Mouse (Mus musculus) kidney, postnatal 0 days (tissue): Measurements from ENCODE around the gene Stmn3. TPM values are rescaled to one million over a fixed set of nuclear protein-coding genes. Genes with fewer than 3 reads are reported as not detected.

Source experiments
- ATAC-seq: fragments of 200-750 bp; cut with Nextera tagmentation; replicated peaks from 2 replicates; pipeline ENCODE4 v1.8.0; 2017; ENCODE audit warnings: low read depth, moderate number of reproducible peaks, moderate TSS enrichment, moderate library complexity; ENCODE audit not compliant: low FRiP score
- DNase-seq: peaks from one replicate; pipeline ENCODE4 v3.0.0-alpha.2; 2016; ENCODE audit warnings: low spot score
- H3K27ac ChIP-seq: fragments of 300-500 bp; sonication (generic); 2 replicates; pipeline ENCODE4 v1.5.1; 2014; ENCODE audit warnings: mild to moderate bottlenecking
- H3K27me3 ChIP-seq: fragments of 300-500 bp; sonication (generic); 2 replicates; pipeline ENCODE4 v1.6.1; 2014; ENCODE audit warnings: low read length, mixed read lengths; ENCODE audit not compliant: insufficient read depth
- H3K36me3 ChIP-seq: fragments of 300-500 bp; sonication (generic); 2 replicates; pipeline ENCODE4 v1.6.1; 2014; ENCODE audit warnings: low read length, mixed read lengths; ENCODE audit not compliant: insufficient read depth
- H3K4me1 ChIP-seq: fragments of 300-500 bp; sonication (generic); replicated peaks from 2 replicates; pipeline ENCODE4 v1.6.1; 2014; ENCODE audit warnings: antibody characterized with exemption, low read length, mixed read lengths; ENCODE audit not compliant: insufficient read depth
- H3K4me2 ChIP-seq: fragments of 300-500 bp; sonication (generic); 2 replicates; pipeline ENCODE4 v1.6.1; 2014; ENCODE audit warnings: mild to moderate bottlenecking, low read length, moderate library complexity, mixed read lengths
- H3K4me3 ChIP-seq: fragments of 300-500 bp; sonication (generic); replicated peaks from 2 replicates; pipeline ENCODE4 v1.5.1; 2014; ENCODE audit warnings: low read depth, low read length
- H3K9ac ChIP-seq: fragments of 300-500 bp; sonication (generic); 2 replicates; pipeline ENCODE4 v1.6.1; 2014; ENCODE audit warnings: low read depth, low read length
- H3K9me3 ChIP-seq: fragments of 300-500 bp; sonication (generic); replicated peaks from 2 replicates; pipeline ENCODE4 v1.6.1; 2016; ENCODE audit warnings: low read length, inconsistent platforms, mixed read lengths
- CTCF ChIP-seq: IDR thresholded peaks from 2 replicates; pipeline ENCODE4 v1.5.1; 2016; ENCODE audit warnings: antibody characterized with exemption, low read depth, mild to moderate bottlenecking, moderate library complexity
- WGBS: fragments of 180-500 bp; shearing (Covaris S2); extraction: QIAGEN DNeasy Blood & Tissue Kit; methylation state at CpG from one replicate; pipeline ENCODE4 v1.1.7; 2014; 5-methylcytosine and 5-hydroxymethylcytosine counted together
- polyA plus RNA-seq: library from polyadenylated mRNA; unstranded; fragments of >200 nt; fragmentation: Nextera tagmentation; extraction: Ambion mirVana; gene quantifications from 2 replicates; pipeline ENCODE4 v1.2.1, GENCODE M21; 2015

The Stmn3 gene
- 0.24 and 0.66 TPM in 2 replicates for polyA plus RNA-seq

DNA sequence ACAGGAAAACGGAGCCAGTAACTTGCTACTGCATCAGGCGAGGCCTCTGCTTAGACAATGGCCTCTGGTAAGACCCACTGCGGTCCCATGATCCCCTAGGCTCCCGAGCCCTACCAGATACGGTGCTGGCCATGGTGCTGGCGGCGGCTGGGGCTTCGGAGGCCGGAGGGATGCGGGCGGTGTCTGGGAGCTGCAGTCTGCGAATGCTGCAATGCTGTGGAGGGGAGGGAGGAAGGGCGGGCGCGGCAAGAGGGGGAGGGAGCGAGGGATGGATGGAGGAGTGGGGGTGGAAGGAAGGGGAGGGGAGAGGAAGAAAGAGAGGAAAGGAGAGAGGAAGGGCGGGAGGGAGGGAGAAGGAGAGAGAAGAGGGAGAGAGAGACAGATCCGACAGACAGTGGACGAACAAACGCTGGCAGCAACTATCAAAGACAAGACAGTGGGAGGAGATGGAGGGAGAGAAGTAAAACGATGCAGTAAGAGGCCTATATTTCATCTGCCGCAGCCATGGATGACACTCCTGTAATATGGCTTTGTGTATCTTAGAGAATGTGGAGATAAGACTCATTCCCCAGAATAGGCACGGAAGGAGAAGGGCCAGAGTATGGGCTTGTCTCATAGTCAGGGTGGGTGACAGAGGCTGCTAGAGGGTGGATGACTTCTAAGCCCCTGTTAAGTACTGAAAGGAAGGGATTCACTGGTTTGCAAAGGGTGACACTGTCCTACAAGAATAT lies at the start of gene Stmn3:
Stmn3 (minus strand) TSS at position 421 of the 731 bp plus-strand sequence.
- 6% methylated on average over 21 of the region's 23 CpGs for WGBS
- ATAC-seq, result peak; percentile 77; the same call in 1 of the 2 replicates
- TF ChIP-seq CTCF, result no peak
- no peak within 1 kb of the TSS for H3K27ac ChIP-seq
- no peaks in the 10 kb centered on the region for H3K9me3 ChIP-seq
- H3K36me3 ChIP-seq, result no peaks in the 10 kb centered on the region
- peaks cover 3% of the 10 kb centered on the region; the same call in 1 of the 2 replicates for H3K4me1 ChIP-seq
- H3K4me3 ChIP-seq, result no peak within 1 kb of the TSS
- H3K4me2 ChIP-seq, result peak within 1 kb of the TSS; percentile 33
- H3K9ac ChIP-seq, result no peak within 1 kb of the TSS
- H3K27me3 ChIP-seq, result peaks cover 15% of the 10 kb centered on the region
- DNase-seq, result peak; percentile 86

DNA sequence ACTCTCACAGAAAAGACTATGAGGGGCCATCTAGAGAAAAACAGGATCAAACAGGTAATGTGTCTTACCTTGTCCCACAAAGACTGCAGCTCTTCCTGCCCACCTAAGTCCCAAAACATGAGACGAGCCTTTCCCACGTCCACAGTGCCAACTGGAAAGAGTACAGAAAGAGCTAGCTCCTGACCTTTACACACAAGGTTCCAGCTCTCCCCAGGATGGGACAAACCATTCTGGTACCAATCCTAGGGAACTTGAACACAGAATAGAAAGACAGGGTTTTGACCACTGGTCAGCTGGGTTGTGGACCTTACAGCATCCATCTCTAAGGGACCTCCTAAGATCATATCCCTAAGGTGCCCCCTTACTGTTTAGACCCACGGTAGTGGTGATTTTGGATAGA lies 49.6 kb upstream of the Stmn3 start:
- Histone ChIP-seq H3K9me3 (no peaks in the 10 kb centered on the region), H3K4me2 (peak overlapping the region; percentile 81), H3K27ac (no peak overlapping the region), H3K4me1 (peaks cover 15% of the 10 kb centered on the region), H3K36me3 (peaks cover 28% of the 10 kb centered on the region), H3K27me3 (no peaks in the 10 kb centered on the region), H3K4me3 (peak overlapping the region; percentile 87), H3K9ac (peak overlapping the region; percentile 87)
- DNase-seq (no peak), ATAC-seq (no peak)
- 69% methylated on average over 3 of the region's 3 CpGs for WGBS
- TF ChIP-seq CTCF, result no peak

DNA sequence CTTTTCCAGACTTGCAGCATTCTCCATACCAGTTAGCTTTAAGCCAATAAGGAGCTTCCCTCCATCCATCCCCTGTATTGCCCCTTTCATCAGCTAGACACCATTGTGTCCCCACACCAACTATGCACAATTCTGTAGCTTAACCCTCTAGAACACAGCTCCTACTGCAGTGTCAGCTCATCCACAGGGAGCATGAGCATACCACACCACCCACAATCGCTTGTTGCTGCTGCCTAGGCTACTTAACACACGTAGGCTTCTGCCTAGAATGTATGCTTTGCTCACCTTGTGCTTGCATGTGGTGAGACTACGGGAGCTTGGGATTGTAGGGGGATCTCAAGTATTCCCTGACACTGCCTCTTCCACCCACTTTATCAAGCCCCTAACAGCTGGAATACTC lies 42.5 kb upstream of the Stmn3 start:
- Histone ChIP-seq H3K4me3 (no peak overlapping the region), H3K27me3 (no peaks in the 10 kb centered on the region), H3K9ac (no peak overlapping the region), H3K4me2 (no peak overlapping the region), H3K36me3 (peaks cover 54% of the 10 kb centered on the region), H3K27ac (no peak overlapping the region), H3K4me1 (no peaks in the 10 kb centered on the region), H3K9me3 (no peaks in the 10 kb centered on the region)
- 87% methylated on average over 3 of the region's 3 CpGs for WGBS
- ATAC-seq (no peak), DNase-seq (no peak)
- TF ChIP-seq CTCF, result no peak

DNA sequence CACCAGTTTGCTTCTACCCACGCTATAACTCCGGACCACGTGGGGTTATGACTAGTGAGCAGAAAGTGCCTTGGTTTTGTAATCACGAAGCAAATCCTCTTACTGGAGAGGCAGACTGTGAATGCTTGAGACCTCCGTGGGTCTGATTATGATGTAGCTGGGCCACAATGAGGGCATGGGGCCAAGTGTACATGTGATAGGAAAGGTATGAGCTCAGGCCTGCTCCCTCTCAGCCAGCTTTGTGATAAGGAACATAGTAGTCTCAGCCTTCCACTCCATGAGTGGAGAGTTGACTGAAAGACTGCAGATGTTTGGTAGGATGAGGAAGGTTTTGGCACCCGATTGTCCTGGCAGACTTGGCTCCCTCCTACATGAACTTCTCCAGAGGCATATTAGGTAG lies 28.5 kb upstream of the Stmn3 start:
- DNase-seq, result no peak
- 92% methylated on average over 6 of the region's 6 CpGs for WGBS
- TF ChIP-seq CTCF, result no peak
- no peaks in the 10 kb centered on the region for H3K4me1 ChIP-seq
- H3K9ac ChIP-seq, result no peak overlapping the region
- no peaks in the 10 kb centered on the region for H3K9me3 ChIP-seq
- no peak overlapping the region for H3K27ac ChIP-seq
- H3K4me2 ChIP-seq, result no peak overlapping the region
- no peak overlapping the region for H3K4me3 ChIP-seq
- H3K36me3 ChIP-seq, result peaks cover 27% of the 10 kb centered on the region
- ATAC-seq, result no peak
- H3K27me3 ChIP-seq, result no peaks in the 10 kb centered on the region

DNA sequence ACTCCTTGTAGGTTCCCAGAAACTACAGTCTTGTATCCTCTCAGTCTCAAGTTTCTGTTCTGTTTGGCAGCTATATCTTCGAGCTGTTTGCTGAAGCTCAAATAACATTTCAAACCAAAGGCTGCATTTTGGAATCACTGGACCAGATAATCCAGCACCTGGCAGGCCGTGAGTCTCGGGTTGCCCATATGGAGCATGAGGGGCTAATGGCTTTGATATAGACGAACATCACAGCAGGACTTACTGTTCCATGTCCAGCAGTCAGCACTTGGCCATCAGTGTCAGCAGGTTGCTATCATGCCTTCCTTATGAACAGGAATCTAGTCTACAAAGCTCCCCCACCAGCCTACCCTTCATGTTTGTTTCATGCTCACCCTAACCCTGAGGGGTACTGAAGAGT lies 26.1 kb upstream of the Stmn3 start:
- DNase-seq, result peak; percentile 21
- no peak for ATAC-seq
- Histone ChIP-seq H3K36me3 (peaks cover 34% of the 10 kb centered on the region), H3K27ac (no peak overlapping the region), H3K27me3 (no peaks in the 10 kb centered on the region), H3K4me2 (no peak overlapping the region), H3K9me3 (no peaks in the 10 kb centered on the region), H3K4me3 (no peak overlapping the region), H3K4me1 (no peaks in the 10 kb centered on the region), H3K9ac (no peak overlapping the region)
- TF ChIP-seq CTCF, result no peak
- WGBS, result 53% methylated on average over 4 of the region's 4 CpGs

DNA sequence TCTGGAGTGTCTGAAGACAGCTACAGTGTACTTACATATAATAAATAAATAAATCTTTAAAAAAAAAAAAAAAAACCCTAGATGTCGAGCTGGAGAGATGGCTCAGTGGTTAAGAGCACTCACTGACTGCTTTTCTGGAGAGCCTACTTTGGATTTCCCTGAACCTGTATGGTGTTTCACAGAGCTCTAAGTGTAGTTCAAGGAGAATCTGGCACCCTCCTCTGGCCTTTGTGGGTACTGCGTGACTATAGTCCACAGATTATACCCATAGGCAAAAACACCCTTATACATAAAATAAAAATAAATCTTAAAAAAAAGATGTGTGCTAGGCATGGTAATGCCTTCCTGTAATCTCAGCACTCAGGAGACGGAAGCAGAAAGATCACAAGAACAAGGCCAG lies 19.7 kb upstream of the Stmn3 start:
- no peaks in the 10 kb centered on the region for H3K4me1 ChIP-seq
- peaks cover 47% of the 10 kb centered on the region for H3K36me3 ChIP-seq
- peak; percentile 75 for DNase-seq
- no peak; the same call in 1 of the 2 replicates for ATAC-seq
- H3K4me3 ChIP-seq, result no peak overlapping the region
- H3K4me2 ChIP-seq, result no peak overlapping the region
- 64% methylated on average over 3 of the region's 3 CpGs for WGBS
- H3K9me3 ChIP-seq, result no peaks in the 10 kb centered on the region
- H3K27me3 ChIP-seq, result no peaks in the 10 kb centered on the region
- H3K27ac ChIP-seq, result no peak overlapping the region
- no peak overlapping the region for H3K9ac ChIP-seq
- TF ChIP-seq CTCF, result peak; percentile 75
